Mouse (Mus musculus): Measurements from ENCODE around the gene Vmn1r205.

Vmn1r205 gene

GRCm38 (mm10) chr13:22592900-22593299 is at the start of gene Vmn1r205:
Gene Vmn1r205 (minus strand): TSS chr13:22593000.
- 83% methylated on average over 3 of the region's 3 CpGs for WGBS

GRCm38 (mm10) chr13:22624151-22624550 is 31.4 kb upstream of the Vmn1r205 start, which contains the start of gene Vmn1r206:
Gene Vmn1r206 (minus strand): TSS chr13:22624251.

GRCm38 (mm10) chr13:22583336-22583735 is 9.5 kb downstream of the Vmn1r205 start:
- 80% methylated on average over 14 of the region's 14 CpGs for WGBS

GRCm38 (mm10) chr13:22574911-22575310 is 17.9 kb downstream of the Vmn1r205 start:
- WGBS: 78% methylated on average over 3 of the region's 3 CpGs

- WGBS: 65% methylated on average over 1 of the region's 1 CpGs
Measured at GRCm38 (mm10) chr13:22552898-22553297, 39.9 kb downstream of the Vmn1r205 start, which contains the start of gene Vmn1r204. Gene Vmn1r204 (plus strand): TSS chr13:22553198.

Measured in cerebral cortex, adult 2 months (tissue).